Comparison of ENCODE assay signal across 28 mouse cellular contexts in the genomic region with DNA sequence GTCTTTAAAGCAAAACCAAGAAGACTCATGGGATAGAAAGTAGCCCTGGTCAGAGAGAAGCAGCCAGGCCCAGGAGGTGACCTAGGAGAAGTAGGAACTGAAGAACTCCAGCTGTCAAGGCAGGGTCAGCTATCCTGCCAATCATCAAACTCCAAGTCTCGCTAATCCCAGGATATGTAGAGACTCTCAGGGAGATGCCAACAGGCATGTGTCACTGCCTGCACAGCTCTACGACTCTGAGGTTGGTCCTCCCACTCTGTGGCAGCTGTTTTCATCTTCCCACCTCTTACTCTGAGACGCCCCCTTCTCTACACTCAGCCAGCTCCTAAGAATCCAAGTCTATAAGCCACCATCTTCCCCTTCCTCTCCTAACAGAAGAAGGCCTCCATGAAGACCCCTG. TPM values are rescaled to one million over a fixed set of nuclear protein-coding genes. Genes with fewer than 3 reads are reported as not detected.
DNase-seq lines count a peak whose midpoint lies in the region; ATAC-seq and TF ChIP-seq lines count a peak whose summit lies in the region.
"Had no signal": no experiment of that assay in that cellular context is flagged by ENCODE, and none has a peak within 500 bp of the region (broad histone marks: within the 10 kb centered on the region; RNA-seq: fewer than 3 reads in every experiment).

No protein-coding gene starts in this region.

- no peaks in the 10 kb centered on the region for H3K79me2 ChIP-seq in heart, adult 2 months (replicated peaks; ENCODE audit: control insufficient read depth, insufficient read depth, low read length)

- H3K27me3 ChIP-seq in heart, adult 2 months (ENCODE audit: control insufficient read depth, insufficient read depth, low read length) = no peaks in the 10 kb centered on the region
- H3K27me3 ChIP-seq: embryonic facial prominence, embryonic 13.5 days; heart, embryonic 15.5 days; hindbrain, embryonic 12.5 days; limb, embryonic 13.5 days; liver, embryonic 12.5 days; stomach, embryonic 15.5 days had no signal

- no peak for TF ChIP-seq EP300 in heart, adult 2 months (IDR thresholded peaks at IDR 0.05; ENCODE audit: insufficient read depth, low read depth, low read length)

- no peak for ATAC-seq in megakaryocyte, adult 5-6 weeks (ENCODE audit: poor library complexity, severe bottlenecking)
- ATAC-seq: CD4-positive, CD25-positive, alpha-beta regulatory T cell, adult 4 months; forebrain, embryonic 16.5 days; hindbrain, postnatal 0 days; intestine, postnatal 0 days; liver, embryonic 12.5 days; liver, postnatal 0 days had no signal

- no peak for DNase-seq in heart, adult 2 months
- DNase-seq in heart, postnatal 36 days = no peak
- DNase-seq in left cerebral cortex, adult 18-20 months (ENCODE audit: low spot score in 2 of 2) = peak; percentile 25 to 37
- no peak for DNase-seq in left cerebral cortex, adult 11 months (ENCODE audit: low spot score)
- DNase-seq in right cerebral cortex, adult 18-20 months = peak; percentile 59
- DNase-seq in right cerebral cortex, postnatal 4 days = no peak
- DNase-seq: adrenal gland, postnatal 14 days; cerebellum, adult 18-20 months; cerebellum, postnatal 10 days; gastrocnemius, postnatal 36 days; kidney, adult 9 months; kidney, postnatal 25 days; layer of hippocampus, postnatal 36 days; liver, postnatal 0 days; right cerebral cortex, postnatal 14 days; thymus, adult 2 months; thymus, postnatal 36 days had no signal

- no peak overlapping the region for H3K9ac ChIP-seq in heart, adult 2 months (ENCODE audit: low read depth, low read length)
- H3K9ac ChIP-seq: embryonic facial prominence, embryonic 13.5 days; heart, embryonic 15.5 days; hindbrain, embryonic 12.5 days; limb, embryonic 13.5 days; liver, embryonic 12.5 days; liver, postnatal 0 days; stomach, embryonic 15.5 days had no signal

- H3K4me3 ChIP-seq in heart, adult 2 months = no peak overlapping the region
- H3K4me3 ChIP-seq: embryonic facial prominence, embryonic 13.5 days; heart, embryonic 15.5 days; hindbrain, embryonic 12.5 days; limb, embryonic 13.5 days; liver, embryonic 12.5 days; stomach, embryonic 15.5 days had no signal

- H3K36me3 ChIP-seq in heart, adult 2 months (ENCODE audit: control insufficient read depth, insufficient read depth, low read length) = peaks cover 9% of the 10 kb centered on the region

- no peak for TF ChIP-seq CTCF in heart, adult 2 months (IDR thresholded peaks at IDR 0.05)

- intact Hi-C loops in heart, adult 2 months (cut with DNase I) = loop anchor here (5.0 kb wide), 2 partner anchors 35 to 140 kb away; no protein-coding TSS in a partner anchor
- intact Hi-C loops in heart, postnatal 36 days (cut with DNase I) = loop anchor here (5.0 kb wide), 1 partner anchor 40 kb away; no protein-coding TSS in a partner anchor

- 57% methylated on average over 3 of the region's 3 CpGs for WGBS in heart, adult 2 months

- H3K27ac ChIP-seq in heart, adult 2 months = peak overlapping the region; percentile 40; the same call in 1 of the 2 replicates
- H3K27ac ChIP-seq: embryonic facial prominence, embryonic 13.5 days; heart, embryonic 15.5 days; hindbrain, embryonic 12.5 days; hindbrain, postnatal 0 days; limb, embryonic 13.5 days; liver, embryonic 12.5 days; stomach, embryonic 15.5 days had no signal

- TF ChIP-seq POLR2A in heart, adult 2 months (IDR thresholded peaks at IDR 0.05; ENCODE audit: insufficient read depth, low read depth, low read length) = no peak

- peaks cover 9% of the 10 kb centered on the region for H3K4me1 ChIP-seq in heart, adult 2 months (ENCODE audit: control insufficient read depth, insufficient read depth, low read length)

RNA-seq across cellular contexts. Expression of a gene that starts 13.7 kb away (rescaled TPM):
- 100 to 1,000 TPM; 102 to 105 TPM for total RNA-seq in heart, adult 2 months (2021)
- 136 and 167 TPM in 2 replicates for polyA plus RNA-seq in heart, adult 2 months (2012; rRNA removed)
- total RNA-seq in heart, postnatal 36 days (2021) = 10 to 100 TPM; 95.0 to 97.5 TPM
- 100 to 1,000 TPM; 147 to 150 TPM for total RNA-seq in left cerebral cortex, adult 18-20 months (2021)
- total RNA-seq in megakaryocyte, adult 5-6 weeks (2015) = 370 and 392 TPM in 2 replicates
- 556 and 612 TPM in 2 replicates for total RNA-seq in megakaryocyte, adult 5-6 weeks (2017)

RNA-seq across cellular contexts. Expression of a gene that starts 24.8 kb away (rescaled TPM):
- total RNA-seq in heart, adult 2 months (2021) = under 1 TPM in 1 of 2 experiments, not detected in 1; 0.21 TPM
- 0.14 and 0.15 TPM in 2 replicates for polyA plus RNA-seq in heart, adult 2 months (2012; rRNA removed)
- total RNA-seq in heart, postnatal 36 days (2021) = under 1 TPM; 0.08 to 0.11 TPM
- total RNA-seq in left cerebral cortex, adult 18-20 months (2021) = 10 to 100 TPM; 21.5 TPM
- 0.11 TPM in 1 of 2 replicates, not detected in the other for total RNA-seq in megakaryocyte, adult 5-6 weeks (2015)
- total RNA-seq in megakaryocyte, adult 5-6 weeks (2017) = 0.08 TPM in 1 of 2 replicates, not detected in the other
- polyA plus RNA-seq: CD4-positive, CD25-positive, alpha-beta regulatory T cell, adult 4 months; heart, embryonic 15.5 days had no signal

Comparison
In these comparisons a context has a peak if more than half of its experiments do, and no peak if none do; other contexts are left out.
1. DNase-seq: peak in left cerebral cortex, adult 18-20 months (2 of 2) and right cerebral cortex, adult 18-20 months (single experiment); none in heart, adult 2 months (0 of 2), heart, postnatal 36 days (0 of 2), left cerebral cortex, adult 11 months (single experiment) and right cerebral cortex, postnatal 4 days (single experiment).
2. RNA of a gene that starts 24.8 kb away (total RNA-seq): 21.5 TPM in left cerebral cortex, adult 18-20 months; 0.21 TPM in heart, adult 2 months, 0.08 to 0.11 TPM in heart, postnatal 36 days and 0.08 to 0.11 TPM in megakaryocyte, adult 5-6 weeks; every median in the first group is over 10 times any median in the second.